Mouse (Mus musculus): ENCODE measurements around the gene Filip1l.

The Filip1l gene

DNA sequence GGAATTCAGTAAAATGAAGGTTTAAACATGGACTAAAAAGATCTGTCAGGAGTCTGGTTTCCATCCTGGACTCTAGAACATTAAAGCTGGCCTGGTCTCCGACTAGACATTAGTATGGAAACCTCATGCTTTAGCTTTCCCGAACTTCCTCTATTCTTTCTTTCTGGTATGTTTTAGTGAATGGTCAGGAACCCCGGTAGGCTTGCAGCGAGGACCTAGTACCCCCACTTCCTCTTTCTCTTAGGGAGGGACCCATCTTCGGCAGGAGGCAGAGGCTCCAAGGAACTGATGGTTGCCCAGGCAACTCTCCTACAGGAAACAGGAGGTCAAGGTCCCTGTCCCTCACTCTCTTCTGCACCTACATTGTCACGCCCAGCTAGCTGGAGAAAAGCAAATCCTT is 43.4 kb downstream of the Filip1l start:
- DNase-seq (ENCODE audit: low spot score in 2 of 2), result no peak

GRCm38 (mm10) chr16:57397845-57398244 is 45.0 kb downstream of the Filip1l start:
- no peak for DNase-seq (ENCODE audit: low spot score in 2 of 2)

- peak; percentile 37 to 39 for DNase-seq (ENCODE audit: low spot score in 2 of 2)
Observed at GRCm38 (mm10) chr16:57398387-57399214, 45.7 kb downstream of the Filip1l start.

DNA sequence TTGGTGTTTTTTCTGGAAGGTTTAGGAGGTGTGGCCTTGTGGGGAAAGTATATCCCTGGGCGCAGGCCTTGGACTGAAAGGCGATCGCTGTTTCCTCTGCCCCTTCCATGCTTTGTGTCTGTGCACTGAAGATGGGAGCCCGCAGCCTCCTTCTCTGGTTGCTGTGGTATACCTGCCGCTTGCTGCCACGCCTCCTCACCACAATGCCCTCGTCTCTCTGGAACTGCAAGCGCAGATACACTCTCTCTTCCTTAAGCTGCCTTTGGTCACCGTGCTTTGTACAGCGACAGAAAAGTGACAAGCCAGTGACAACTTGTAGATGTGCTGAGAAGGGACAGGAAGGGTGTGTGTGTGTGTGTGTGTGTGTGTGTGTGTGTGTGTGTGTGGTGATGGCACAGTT is 46.7 kb downstream of the Filip1l start:
- DNase-seq (ENCODE audit: low spot score in 2 of 2), result no peak

DNA sequence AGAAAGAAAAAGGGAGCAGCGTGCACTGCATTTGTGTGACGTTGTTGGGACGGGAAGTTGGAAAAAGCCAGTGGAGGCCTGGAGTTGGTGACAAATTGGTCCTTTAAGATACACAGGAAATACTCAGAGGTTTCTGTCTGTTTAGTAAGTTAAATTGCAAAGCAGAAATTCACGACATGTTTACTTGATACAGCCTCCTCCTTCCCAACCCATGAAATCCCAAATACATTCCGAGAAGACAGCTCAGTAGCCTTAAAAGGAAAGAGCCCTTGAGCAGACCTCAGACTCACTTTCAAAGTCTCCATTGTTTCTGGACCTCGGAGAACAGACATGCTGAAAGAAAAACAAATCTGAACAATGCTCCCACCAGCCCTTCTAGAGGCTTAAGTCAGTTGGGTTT is 48.8 kb downstream of the Filip1l start:
- no peak for DNase-seq (ENCODE audit: low spot score in 2 of 2)

DNA sequence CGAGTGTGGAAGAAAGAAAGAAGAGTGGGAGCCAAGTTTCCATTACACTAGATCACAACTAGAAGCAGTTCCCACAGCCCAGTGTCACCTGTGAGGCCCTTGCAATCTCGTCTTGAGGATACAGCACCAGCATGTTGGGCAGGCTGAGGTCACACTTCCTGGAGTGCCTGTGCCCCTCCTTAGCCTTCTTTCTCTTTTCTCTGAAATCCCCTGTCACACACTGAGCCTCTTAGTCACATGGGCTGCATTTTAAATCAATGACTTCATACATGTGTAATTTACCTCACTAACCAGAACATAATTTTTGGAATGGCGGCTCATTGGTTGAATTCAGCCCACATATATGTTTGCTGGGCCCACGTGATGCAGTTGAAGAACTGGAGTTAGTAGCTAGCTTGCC is 50.0 kb downstream of the Filip1l start:
- DNase-seq (ENCODE audit: low spot score in 2 of 2), result no peak

DNA sequence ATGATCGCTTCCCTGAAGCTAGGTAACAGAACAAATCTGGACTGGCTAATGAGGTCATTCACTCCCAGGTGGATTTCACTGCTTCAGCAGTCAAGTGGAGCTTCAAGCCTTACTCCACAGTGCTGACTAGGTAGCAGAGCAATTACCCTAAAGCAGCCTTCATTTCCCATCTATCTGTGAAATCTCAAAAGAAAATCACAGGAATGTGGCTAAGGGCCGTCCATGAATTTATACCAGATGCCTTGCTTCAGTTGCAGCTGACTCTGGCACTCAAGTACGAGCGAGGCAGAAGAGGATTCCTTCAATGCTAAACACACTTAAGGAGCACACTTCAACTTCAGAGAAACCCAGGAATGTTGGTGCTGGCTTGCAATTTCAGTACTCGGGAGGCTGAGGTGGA is 50.9 kb downstream of the Filip1l start:
- DNase-seq (ENCODE audit: low spot score in 2 of 2), result no peak

DNA sequence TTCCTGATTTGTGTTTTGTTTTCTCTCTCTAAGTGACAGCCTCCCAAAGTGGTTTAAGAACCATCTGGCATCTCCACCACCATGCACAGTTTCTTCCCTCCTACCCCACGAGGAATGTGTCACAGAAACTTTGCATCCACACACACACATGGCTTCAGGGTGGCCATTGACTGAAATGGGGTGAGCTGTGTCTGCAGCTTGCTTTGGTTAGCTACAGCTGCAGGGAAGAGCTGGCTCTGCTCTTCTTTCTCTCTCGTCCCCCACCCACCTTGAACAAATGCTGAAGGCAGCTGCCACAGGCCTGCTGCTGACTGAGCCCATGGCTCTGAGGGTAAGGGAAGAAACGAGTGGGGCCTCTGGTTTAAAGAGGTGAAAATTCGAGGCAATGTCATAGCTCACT is 59.9 kb downstream of the Filip1l start:
- DNase-seq (ENCODE audit: low spot score in 2 of 2), result peak in 1 of 2 experiments; percentile 25

GRCm38 (mm10) chr16:57416049-57416448 is 63.2 kb downstream of the Filip1l start:
- DNase-seq (ENCODE audit: low spot score in 2 of 2), result no peak

DNA sequence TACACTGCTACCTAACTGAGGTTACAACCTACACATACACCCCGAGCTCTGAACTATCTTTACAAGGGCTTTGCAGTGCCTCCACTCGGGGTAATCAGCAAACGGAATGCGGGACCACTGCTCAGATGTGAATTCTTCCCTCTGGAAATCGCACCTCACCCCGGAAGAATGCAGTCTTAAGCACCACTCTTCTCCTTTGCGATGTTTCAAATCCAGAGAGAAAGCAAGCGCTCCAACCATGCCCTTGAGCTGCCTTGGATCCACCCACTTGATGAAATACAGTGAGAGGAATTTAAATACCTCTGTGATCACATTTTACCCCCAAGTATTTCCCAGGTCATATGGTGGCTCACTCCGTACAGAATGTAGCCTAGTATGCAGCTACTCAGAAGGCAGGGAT is 64.1 kb downstream of the Filip1l start:
- DNase-seq (ENCODE audit: low spot score in 2 of 2), result no peak

DNA sequence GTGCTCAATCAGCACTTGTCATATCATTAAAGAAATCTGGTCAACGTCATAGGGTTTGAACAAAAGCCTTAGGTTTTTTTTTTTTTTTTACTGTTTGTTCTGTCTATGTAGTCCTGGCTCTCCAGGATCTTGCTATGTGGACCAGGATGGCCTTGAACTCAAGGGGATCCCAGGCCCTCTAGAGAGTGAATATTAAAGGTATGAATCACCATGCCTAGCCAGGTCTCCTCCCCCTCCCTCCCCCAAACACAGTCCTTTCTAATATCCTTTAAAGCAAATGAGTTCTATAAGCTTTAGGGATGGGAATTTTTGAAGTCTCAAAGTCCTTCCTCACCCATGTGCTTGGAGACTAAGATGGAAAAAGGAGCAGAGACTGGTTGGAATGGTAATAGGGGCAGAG is 65.1 kb downstream of the Filip1l start:
- DNase-seq (ENCODE audit: low spot score in 2 of 2), result no peak

GRCm38 (mm10) chr16:57419332-57419731 is 66.4 kb downstream of the Filip1l start:
- DNase-seq (ENCODE audit: low spot score in 2 of 2), result no peak

DNA sequence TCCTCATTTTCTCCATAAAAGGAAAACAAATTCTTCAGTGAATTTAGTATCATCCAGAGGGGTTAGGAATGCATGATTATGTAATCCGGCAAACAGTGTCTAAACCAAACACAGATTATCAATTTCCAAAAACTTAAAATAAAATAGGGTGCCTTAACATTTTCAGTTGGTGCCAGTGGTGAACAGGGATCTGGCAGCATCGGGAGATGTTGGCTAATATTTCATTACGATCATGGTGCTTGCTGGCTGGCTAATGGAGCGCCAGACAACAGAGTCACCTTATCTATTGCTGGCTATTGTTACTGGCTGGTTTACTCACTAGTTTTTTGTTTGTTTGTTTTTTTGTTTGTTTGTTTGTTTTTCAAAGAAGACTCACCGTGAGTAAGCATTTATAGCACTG is 67.0 kb downstream of the Filip1l start:
- DNase-seq (ENCODE audit: low spot score in 2 of 2), result no peak

DNA sequence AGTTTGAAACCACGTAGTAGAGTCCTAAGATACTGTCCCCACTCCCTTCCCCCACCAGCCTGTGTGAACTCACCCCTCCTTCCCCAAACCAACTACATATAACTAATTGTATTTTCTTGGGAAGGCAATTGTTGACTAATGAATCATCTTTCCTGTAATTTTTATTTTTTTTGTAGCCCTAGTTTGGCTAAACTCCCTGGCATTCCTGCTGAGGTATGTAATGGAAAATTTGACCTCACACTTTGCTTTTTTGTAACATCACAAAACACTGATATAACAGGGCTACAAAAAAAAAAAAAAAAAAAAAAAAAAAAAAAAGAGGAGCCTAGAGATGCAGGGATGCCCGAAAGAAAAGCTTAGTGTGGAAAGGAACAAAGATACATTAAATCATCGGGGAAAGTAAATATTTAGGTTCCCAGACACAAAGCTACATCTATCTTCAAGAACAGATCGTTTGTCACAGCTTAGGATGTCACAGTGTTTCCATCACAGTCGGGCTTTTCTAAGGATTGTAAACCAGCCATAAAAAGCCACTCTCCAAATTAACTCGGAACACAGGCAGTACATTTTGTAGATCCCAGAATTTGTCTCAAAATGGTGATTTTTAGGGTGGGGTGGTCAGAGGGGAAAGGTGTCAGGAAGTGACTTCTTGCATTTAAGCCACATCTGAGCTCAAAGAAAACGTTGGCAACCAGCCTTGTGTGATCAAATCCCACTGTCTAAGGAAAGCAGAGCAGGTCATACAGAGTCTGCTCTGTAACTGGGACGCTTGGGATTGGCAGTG is 68.1 kb downstream of the Filip1l start:
- no peak for DNase-seq (ENCODE audit: low spot score in 2 of 2)

- no peak for DNase-seq (ENCODE audit: low spot score in 2 of 2)
Observed at GRCm38 (mm10) chr16:57421680-57422417, 69.0 kb downstream of the Filip1l start.

GRCm38 (mm10) chr16:57423001-57423800 is 70.3 kb downstream of the Filip1l start:
- no peak for DNase-seq (ENCODE audit: low spot score in 2 of 2)

DNA sequence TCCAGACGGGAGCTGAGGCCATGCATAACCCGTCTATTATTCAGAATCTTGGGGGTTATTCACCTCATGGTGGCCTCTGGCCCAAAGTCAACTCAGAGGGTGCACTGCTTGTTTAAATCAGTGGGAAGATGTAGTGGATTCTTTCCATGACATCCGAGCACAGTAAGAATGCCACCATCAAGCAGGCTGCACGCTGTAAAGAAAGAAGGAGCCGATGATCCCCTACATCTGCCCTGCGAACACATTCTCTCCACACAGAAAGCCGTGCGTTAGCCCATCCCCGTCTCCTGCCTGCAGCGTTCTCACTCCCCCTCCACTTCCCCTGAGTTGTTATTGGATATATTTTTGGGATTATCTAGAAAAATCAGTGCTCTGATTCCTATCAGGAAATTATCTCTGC is 73.8 kb downstream of the Filip1l start:
- DNase-seq (ENCODE audit: low spot score in 2 of 2), result no peak

GRCm38 (mm10) chr16:57427516-57428285 is 74.8 kb downstream of the Filip1l start:
- DNase-seq (ENCODE audit: low spot score in 2 of 2), result no peak

- DNase-seq (ENCODE audit: low spot score in 2 of 2), result no peak
Observed at GRCm38 (mm10) chr16:57428977-57429376, 76.1 kb downstream of the Filip1l start.

GRCm38 (mm10) chr16:57431294-57431693 is 78.4 kb downstream of the Filip1l start:
- DNase-seq (ENCODE audit: low spot score in 2 of 2), result no peak

DNA sequence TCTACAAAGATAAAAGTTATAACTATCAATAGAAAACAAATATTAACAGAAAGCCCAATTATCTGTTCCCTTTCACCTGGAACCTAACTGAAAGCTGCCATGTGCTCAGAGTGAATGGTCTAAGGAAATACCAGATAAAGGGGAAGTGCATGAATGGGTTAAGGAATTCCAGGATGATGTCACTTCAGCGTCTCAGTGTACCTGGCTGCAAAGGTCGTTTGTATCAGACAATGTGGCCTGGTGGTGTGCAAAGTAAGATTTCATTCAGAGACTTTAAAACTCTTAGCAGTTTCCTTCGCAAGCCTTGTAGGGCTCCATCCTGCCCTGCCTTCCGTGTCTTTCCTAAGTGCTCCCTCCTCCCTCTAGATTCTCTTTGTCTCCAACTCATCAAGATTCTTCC is 80.3 kb downstream of the Filip1l start:
- no peak for DNase-seq (ENCODE audit: low spot score in 2 of 2)
